In the genomic region with DNA sequence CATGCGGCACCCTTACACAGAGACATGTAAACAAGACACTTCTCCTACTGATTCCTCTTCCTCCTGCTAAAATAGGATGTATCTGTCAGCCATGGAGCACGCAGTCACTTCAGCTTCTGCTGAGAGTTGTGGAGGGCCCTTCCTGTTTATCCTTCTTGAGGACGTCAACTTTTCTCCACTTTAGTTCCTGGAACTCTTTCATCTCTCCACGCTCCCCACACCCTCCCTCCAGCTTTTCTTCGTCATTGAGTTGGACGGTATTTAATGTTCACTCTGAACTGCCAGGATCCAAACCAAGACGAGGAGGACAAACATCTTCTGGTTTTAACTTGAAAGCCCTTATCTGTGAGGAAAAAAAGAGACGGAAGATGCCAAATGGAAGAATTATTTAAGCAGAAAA, we compare ENCODE assay signal across 16 mouse cellular contexts. TPM values are rescaled to one million over a fixed set of nuclear protein-coding genes. Genes with fewer than 3 reads are reported as not detected.
DNase-seq lines count a peak whose midpoint lies in the region; ATAC-seq lines count a peak whose summit lies in the region.
"Had no signal": no experiment of that assay in that cellular context is flagged by ENCODE, and none has a peak within 500 bp of the region (broad histone marks: within the 10 kb centered on the region; RNA-seq: fewer than 3 reads in every experiment).

No protein-coding gene starts in this region.

- no peak for ATAC-seq in megakaryocyte-erythroid progenitor cell, adult 5-6 weeks (replicated peaks; ENCODE audit: low FRiP score, low TSS enrichment, poor library complexity, severe bottlenecking)
- ATAC-seq: forebrain, postnatal 0 days; inflammation-experienced regulatory T-cells, adult 6 months had no signal

- peak; percentile 43 to 47 for DNase-seq in heart, postnatal 10 days
- DNase-seq in heart, adult 8-10 months (ENCODE audit: low spot score) = no peak
- DNase-seq in ovary, adult 18-20 months (ENCODE audit: low spot score) = peak; percentile 19
- no peak for DNase-seq in ovary, postnatal 36 days (ENCODE audit: low spot score)
- DNase-seq in lung, postnatal 36 days = peak; percentile 49
- DNase-seq in left cerebral cortex, postnatal 10 days (ENCODE audit: extremely low spot score in 1 of 2, low spot score in 2 of 2) = no peak
- DNase-seq: adrenal gland, postnatal 25 days; B cell, adult 2 months; cerebellum, adult 18-20 months; forebrain, postnatal 0 days; kidney, postnatal 10 days; left cerebral cortex, postnatal 4 days; right cerebral cortex, postnatal 4 days; thymus, postnatal 25 days had no signal

- intact Hi-C loops in heart, postnatal 10 days (cut with DNase I) = no loop called here
- intact Hi-C loops in left cerebral cortex, postnatal 10 days (cut with DNase I) = no loop called here

RNA-seq across cellular contexts. Expression of a gene that starts 12.9 kb away (rescaled TPM):
- 100 to 1,000 TPM; 220 to 258 TPM for total RNA-seq in heart, postnatal 10 days (2021)
- 100 to 1,000 TPM; 229 to 268 (median 246) TPM for total RNA-seq in heart, adult 8-10 months (2022)
- 1 to 10 TPM; 8.2 TPM for total RNA-seq in left cerebral cortex, postnatal 10 days (2021)
- total RNA-seq in megakaryocyte-erythroid progenitor cell, adult 5-6 weeks (2014; fragmentation: Nextera tagmentation) = not detected in 2 replicates
- not detected in 2 replicates for total RNA-seq in megakaryocyte-erythroid progenitor cell, adult 5-6 weeks (2017)

RNA-seq across cellular contexts. Expression of a gene that starts 41.5 kb away (rescaled TPM):
- 10 to 100 TPM; 36.5 to 41.0 TPM for total RNA-seq in heart, postnatal 10 days (2021)
- total RNA-seq in heart, adult 8-10 months (2022) = 10 to 100 TPM; 32.7 to 38.9 (median 36.0) TPM
- total RNA-seq in left cerebral cortex, postnatal 10 days (2021) = 100 to 1,000 TPM; 141 to 143 TPM
- 56.9 and 59.1 TPM in 2 replicates for total RNA-seq in megakaryocyte-erythroid progenitor cell, adult 5-6 weeks (2014; fragmentation: Nextera tagmentation)
- 49.5 and 84.8 TPM in 2 replicates for total RNA-seq in megakaryocyte-erythroid progenitor cell, adult 5-6 weeks (2017)

Comparison
In these comparisons a context has a peak if more than half of its experiments do, and no peak if none do; other contexts are left out.
1. DNase-seq: peak in heart, postnatal 10 days (2 of 2), ovary, adult 18-20 months (single experiment) and lung, postnatal 36 days (single experiment); none in heart, adult 8-10 months (single experiment), ovary, postnatal 36 days (single experiment) and left cerebral cortex, postnatal 10 days (0 of 2).
2. RNA of a gene that starts 12.9 kb away (total RNA-seq): 220 to 258 TPM in heart, postnatal 10 days and 229 to 268 TPM in heart, adult 8-10 months; 8.2 TPM in left cerebral cortex, postnatal 10 days and not detected in megakaryocyte-erythroid progenitor cell, adult 5-6 weeks; every median in the first group is over 10 times any median in the second.